Mouse (Mus musculus): ENCODE measurements around the gene Reg4. TPM values are rescaled to one million over a fixed set of nuclear protein-coding genes. Genes with fewer than 3 reads are reported as not detected.
A peak's percentile ranks its signal among the peaks of the same experiment; 100 is the strongest.

Gene Reg4
- polyA plus RNA-seq (2015; fragmentation: Nextera tagmentation; extraction: Ambion mirVana): 14.3 and 18.3 TPM in 2 replicates

GRCm38 (mm10) chr3:98221856-98222255 is at the start of gene Reg4:
Gene Reg4 (plus strand): TSS chr3:98222156.
- WGBS: 63% methylated on average over 8 of the region's 8 CpGs
- Histone ChIP-seq H3K9me3 (no peaks in the 10 kb centered on the region), H3K27me3 (replicated peaks) (no peaks in the 10 kb centered on the region), H3K36me3 (no peaks in the 10 kb centered on the region), H3K4me3 (replicated peaks) (no peak within 1 kb of the TSS), H3K27ac (no peak within 1 kb of the TSS), H3K4me1 (replicated peaks) (peaks cover 10% of the 10 kb centered on the region), H3K9ac (no peak within 1 kb of the TSS), H3K4me2 (replicated peaks) (no peak within 1 kb of the TSS)
- no peak for ATAC-seq

DNA sequence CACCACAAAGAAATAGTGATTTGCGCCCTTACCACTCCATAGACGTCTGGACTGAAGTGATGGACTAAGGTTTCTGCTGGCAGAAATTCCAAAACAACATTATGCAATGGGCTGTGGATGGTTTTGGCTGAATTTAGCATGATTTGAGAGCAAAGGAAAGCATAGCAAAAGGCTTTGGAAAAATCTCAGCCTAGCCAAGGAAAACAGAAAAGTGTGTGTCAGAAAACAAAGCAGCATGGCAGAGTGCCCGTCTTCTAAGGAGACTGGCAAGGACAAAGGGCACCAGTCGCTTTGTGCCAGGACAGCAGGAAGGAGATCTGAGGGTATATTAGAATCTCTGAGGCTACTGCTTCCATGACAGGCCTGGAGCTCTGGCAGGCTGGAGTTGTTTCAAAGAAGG is 43.6 kb upstream of the Reg4 start:
- Histone ChIP-seq H3K4me1 (replicated peaks) (no peaks in the 10 kb centered on the region), H3K36me3 (no peaks in the 10 kb centered on the region), H3K27ac (no peak overlapping the region), H3K4me3 (replicated peaks) (no peak overlapping the region), H3K4me2 (replicated peaks) (no peak overlapping the region), H3K27me3 (replicated peaks) (no peaks in the 10 kb centered on the region), H3K9me3 (no peaks in the 10 kb centered on the region), H3K9ac (no peak overlapping the region)
- WGBS: 83% methylated on average over 4 of the region's 4 CpGs
- no peak for ATAC-seq

DNA sequence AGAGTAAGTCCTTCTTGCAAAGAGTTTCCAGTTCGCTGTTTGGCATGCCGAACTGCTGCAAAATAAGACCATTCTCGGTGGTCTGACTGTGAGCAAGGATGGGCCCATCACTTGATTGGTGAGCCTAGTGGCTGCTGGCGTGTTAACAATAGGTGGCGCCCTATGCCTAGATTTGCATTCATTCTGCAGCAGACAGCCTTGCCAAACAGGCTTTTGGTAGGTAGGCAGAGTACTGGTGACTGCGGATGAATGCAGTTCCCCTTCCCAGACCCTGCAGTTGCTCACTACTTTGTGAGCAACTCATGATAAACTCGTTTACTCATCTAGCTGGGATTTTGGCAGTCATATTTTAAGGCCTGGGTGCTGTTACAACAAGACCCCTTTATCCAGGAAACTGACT is 41.2 kb upstream of the Reg4 start:
- H3K9ac ChIP-seq: no peak overlapping the region
- 28% methylated on average over 7 of the region's 7 CpGs for WGBS
- 0 out of 2 replicates have a peak, but pooled peaks have one; percentile 65 for ATAC-seq

DNA sequence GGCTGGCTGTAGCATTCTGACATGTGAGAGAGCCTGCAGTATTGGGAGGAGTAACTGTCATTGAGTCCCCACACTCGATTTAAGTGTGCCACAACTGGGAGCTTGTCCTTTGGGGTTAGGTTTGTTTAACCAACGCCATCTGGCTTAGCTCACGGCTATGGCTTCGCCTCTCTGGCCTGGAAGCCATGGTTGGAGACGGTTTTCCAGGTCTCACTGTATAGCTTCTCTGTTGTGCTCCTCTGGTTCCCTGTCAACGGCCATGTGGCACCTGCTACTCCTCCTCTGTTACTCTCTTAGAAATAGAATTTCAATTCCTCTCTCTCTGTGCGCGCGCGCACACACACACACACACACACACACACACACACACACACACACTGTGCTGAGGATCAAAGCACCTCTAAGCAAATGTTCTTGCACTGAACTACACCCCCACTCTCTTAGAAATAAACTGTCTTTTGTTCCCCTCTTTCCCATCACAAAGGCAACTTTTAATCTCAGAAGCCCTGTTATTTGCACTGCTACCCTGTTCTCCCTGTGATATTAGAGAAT is 36.7 kb upstream of the Reg4 start:
- H3K4me2 ChIP-seq (replicated peaks): no peak overlapping the region
- H3K27ac ChIP-seq: no peak overlapping the region
- H3K4me3 ChIP-seq (replicated peaks): no peak overlapping the region
- no peak for ATAC-seq
- 51% methylated on average over 10 of the region's 10 CpGs for whole genome bisulfite sequencing
- H3K27me3 ChIP-seq (replicated peaks): no peaks in the 10 kb centered on the region
- no peaks in the 10 kb centered on the region for H3K36me3 ChIP-seq
- no peaks in the 10 kb centered on the region for H3K4me1 ChIP-seq (replicated peaks)
- no peaks in the 10 kb centered on the region for H3K9me3 ChIP-seq
- no peak overlapping the region for H3K9ac ChIP-seq

More for the DNA sequence above, 41.2 kb upstream of the Reg4 start:
- no peaks in the 10 kb centered on the region for H3K27me3 ChIP-seq (replicated peaks)
- H3K4me3 ChIP-seq (replicated peaks): no peak overlapping the region
- no peak overlapping the region for H3K27ac ChIP-seq
- no peak overlapping the region for H3K4me2 ChIP-seq (replicated peaks)
- no peaks in the 10 kb centered on the region for H3K36me3 ChIP-seq
- no peaks in the 10 kb centered on the region for H3K4me1 ChIP-seq (replicated peaks)
- H3K9me3 ChIP-seq: no peaks in the 10 kb centered on the region

- H3K4me2 ChIP-seq (replicated peaks): no peak overlapping the region
- H3K4me1 ChIP-seq (replicated peaks): no peaks in the 10 kb centered on the region
- H3K36me3 ChIP-seq: no peaks in the 10 kb centered on the region
- H3K27ac ChIP-seq: no peak overlapping the region
- H3K27me3 ChIP-seq (replicated peaks): no peaks in the 10 kb centered on the region
- peak; percentile 97 for ATAC-seq
- H3K9ac ChIP-seq: no peak overlapping the region
- no peak overlapping the region for H3K4me3 ChIP-seq (replicated peaks)
- 57% methylated on average over 3 of the region's 3 CpGs for WGBS
- H3K9me3 ChIP-seq: no peaks in the 10 kb centered on the region
These were observed 34.2 kb upstream of the Reg4 start for GRCm38 (mm10) chr3:98187777-98188176.

DNA sequence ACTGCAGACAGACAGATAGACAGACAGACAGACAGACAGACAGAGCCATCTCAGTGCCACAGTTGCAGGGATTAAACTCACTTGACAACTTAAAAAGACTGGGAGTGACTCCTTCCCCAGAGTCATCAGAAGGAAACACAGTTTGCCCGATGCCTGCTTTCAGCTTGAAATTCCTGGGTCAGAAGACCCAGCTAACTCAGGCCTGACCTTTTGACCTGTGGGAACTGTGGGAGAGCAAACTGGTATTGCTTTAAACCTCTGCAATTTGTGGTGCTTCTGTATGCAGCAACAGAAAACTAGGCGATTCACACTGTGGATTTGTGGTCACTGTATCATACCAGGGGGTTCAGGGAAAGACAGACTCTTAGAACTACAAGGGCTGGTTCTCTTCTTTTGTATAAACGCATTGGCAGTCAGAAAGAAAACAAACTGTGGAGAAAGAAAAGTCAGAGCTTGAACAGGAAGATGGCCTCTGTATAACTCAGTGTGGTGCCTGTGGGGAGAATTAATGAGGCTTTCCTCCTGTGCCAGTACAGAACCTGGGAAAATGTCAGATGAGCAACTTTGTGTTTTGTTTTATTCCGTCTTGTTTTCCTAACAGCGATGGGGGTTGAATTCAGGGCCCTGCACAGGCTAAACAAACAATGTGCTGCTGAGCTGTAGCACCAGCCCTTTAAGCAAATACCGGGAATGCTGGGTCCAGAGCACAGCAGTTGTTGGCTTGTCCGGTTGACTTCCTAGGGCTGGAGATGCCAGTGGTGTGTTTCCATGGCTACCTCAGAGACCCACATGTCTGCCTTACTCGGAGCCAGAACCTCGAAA is 24.0 kb upstream of the Reg4 start:
- H3K4me3 ChIP-seq (replicated peaks): no peak overlapping the region
- H3K36me3 ChIP-seq: no peaks in the 10 kb centered on the region
- peak; percentile 59 for ATAC-seq
- H3K4me2 ChIP-seq (replicated peaks): no peak overlapping the region
- no peak overlapping the region for H3K9ac ChIP-seq
- no peaks in the 10 kb centered on the region for H3K27me3 ChIP-seq (replicated peaks)
- H3K27ac ChIP-seq: no peak overlapping the region
- 16% methylated on average over 9 of the region's 9 CpGs for WGBS
- H3K4me1 ChIP-seq (replicated peaks): peaks cover 10% of the 10 kb centered on the region; the same call in 1 of the 2 replicates
- H3K9me3 ChIP-seq: no peaks in the 10 kb centered on the region

GRCm38 (mm10) chr3:98199747-98200146 is 22.2 kb upstream of the Reg4 start:
- no peak for ATAC-seq
- Histone ChIP-seq H3K4me2 (replicated peaks) (no peak overlapping the region), H3K4me1 (replicated peaks) (peaks cover 13% of the 10 kb centered on the region; the same call in 1 of the 2 replicates), H3K36me3 (no peaks in the 10 kb centered on the region), H3K27ac (no peak overlapping the region), H3K4me3 (replicated peaks) (no peak overlapping the region), H3K27me3 (replicated peaks) (no peaks in the 10 kb centered on the region), H3K9ac (no peak overlapping the region), H3K9me3 (no peaks in the 10 kb centered on the region)
- 54% methylated on average over 5 of the region's 5 CpGs for WGBS

DNA sequence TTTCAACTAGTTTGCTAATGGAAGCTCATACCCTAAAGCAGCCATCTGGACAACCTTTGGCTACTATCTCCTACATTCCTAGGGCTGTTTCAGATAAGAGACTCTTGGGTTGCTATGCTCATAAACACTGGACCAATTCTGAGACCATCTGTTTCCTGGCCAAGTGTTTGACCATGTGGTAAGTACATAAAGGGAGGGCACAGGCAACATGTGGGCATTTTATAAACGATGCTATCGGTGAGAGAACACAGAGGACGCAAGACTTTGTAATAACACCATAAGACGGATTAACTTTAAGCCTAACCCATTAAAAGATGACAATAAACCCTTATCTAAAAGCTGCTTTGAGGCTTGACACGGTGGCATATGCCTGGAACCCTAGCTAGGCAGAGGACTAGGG is 18.7 kb upstream of the Reg4 start:
- Histone ChIP-seq H3K36me3 (no peaks in the 10 kb centered on the region), H3K9me3 (no peaks in the 10 kb centered on the region), H3K27ac (no peak overlapping the region), H3K9ac (no peak overlapping the region), H3K27me3 (replicated peaks) (no peaks in the 10 kb centered on the region), H3K4me1 (replicated peaks) (peaks cover 8% of the 10 kb centered on the region; the same call in 1 of the 2 replicates), H3K4me3 (replicated peaks) (no peak overlapping the region), H3K4me2 (replicated peaks) (no peak overlapping the region)
- 28% methylated on average over 5 of the region's 5 CpGs for WGBS
- ATAC-seq: 0 out of 2 replicates have a peak, but pooled peaks have one; percentile 34

DNA sequence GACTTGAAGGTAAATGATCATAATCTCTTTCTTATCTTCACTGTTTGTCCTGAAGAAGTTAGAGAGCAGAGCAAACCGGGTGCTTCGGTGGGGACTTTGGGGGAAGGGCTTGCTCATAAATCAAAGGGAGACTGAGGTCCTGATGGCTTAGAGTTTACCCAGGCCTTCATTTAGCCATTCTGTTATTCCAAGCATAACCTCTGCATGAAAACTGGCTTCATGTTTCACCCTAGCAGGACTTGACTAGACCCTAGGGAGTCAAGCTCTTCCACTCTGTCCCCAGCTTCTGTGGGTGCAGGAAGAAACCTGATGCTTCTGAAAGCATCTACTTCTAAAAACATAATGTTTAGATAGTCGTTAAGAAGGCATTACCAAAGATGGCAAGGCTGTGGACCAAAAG is 15.0 kb upstream of the Reg4 start:
- Histone ChIP-seq H3K4me2 (replicated peaks) (no peak overlapping the region), H3K27me3 (replicated peaks) (no peaks in the 10 kb centered on the region), H3K27ac (no peak overlapping the region), H3K9me3 (no peaks in the 10 kb centered on the region), H3K36me3 (no peaks in the 10 kb centered on the region), H3K9ac (no peak overlapping the region), H3K4me1 (replicated peaks) (0 out of 2 replicates have a peak, but pooled peaks cover 5% of the 10 kb centered on the region), H3K4me3 (replicated peaks) (no peak overlapping the region)
- ATAC-seq: no peak
- WGBS: 17% methylated on average over 3 of the region's 3 CpGs

DNA sequence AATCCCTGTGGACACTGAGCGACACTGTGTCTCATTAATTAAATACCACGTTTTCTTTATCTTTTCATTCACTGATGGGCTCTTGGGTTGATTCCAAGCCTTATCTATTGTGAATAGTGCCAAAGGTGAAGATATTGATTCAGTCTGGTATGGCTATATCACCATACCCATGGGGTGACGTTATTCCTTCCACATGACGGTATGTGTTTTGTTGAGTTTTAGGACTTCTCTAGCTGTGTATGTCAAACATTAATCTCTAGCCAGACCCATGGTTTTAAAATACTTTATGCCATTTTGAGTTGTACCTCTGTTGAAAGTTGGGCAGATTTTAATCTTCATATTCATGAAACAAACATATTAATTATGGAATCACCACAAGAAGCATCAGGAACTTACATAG is 12.8 kb upstream of the Reg4 start:
- H3K27ac ChIP-seq: no peak overlapping the region
- WGBS: 64% methylated on average over 4 of the region's 4 CpGs
- no peak overlapping the region for H3K4me2 ChIP-seq (replicated peaks)
- H3K27me3 ChIP-seq (replicated peaks): no peaks in the 10 kb centered on the region
- no peak for ATAC-seq
- H3K4me3 ChIP-seq (replicated peaks): no peak overlapping the region
- no peak overlapping the region for H3K9ac ChIP-seq
- H3K36me3 ChIP-seq: no peaks in the 10 kb centered on the region
- H3K9me3 ChIP-seq: no peaks in the 10 kb centered on the region
- no peaks in the 10 kb centered on the region for H3K4me1 ChIP-seq (replicated peaks)

DNA sequence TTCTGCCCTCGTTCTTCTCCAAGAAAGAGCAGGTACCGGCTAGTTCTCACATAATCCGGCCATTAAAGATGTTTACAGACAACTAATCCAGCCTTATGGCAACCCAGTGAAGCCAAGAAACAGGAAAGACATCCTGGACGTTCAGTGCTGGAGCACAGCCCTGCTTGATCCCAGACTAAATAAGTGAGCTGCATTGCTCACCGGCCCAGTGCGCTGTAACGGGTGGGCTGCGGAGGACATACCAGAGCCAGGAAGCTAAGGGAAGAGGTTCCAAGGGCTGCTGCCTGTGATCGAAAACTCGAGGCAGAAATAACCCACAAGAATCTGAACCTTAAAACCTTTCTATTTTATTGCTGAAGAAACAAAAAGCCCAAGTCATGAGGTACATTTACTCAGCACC is 11.1 kb upstream of the Reg4 start:
- ATAC-seq: no peak
- Histone ChIP-seq H3K9me3 (no peaks in the 10 kb centered on the region), H3K27me3 (replicated peaks) (no peaks in the 10 kb centered on the region), H3K27ac (no peak overlapping the region), H3K4me3 (replicated peaks) (no peak overlapping the region), H3K4me2 (replicated peaks) (no peak overlapping the region), H3K9ac (no peak overlapping the region), H3K4me1 (replicated peaks) (no peaks in the 10 kb centered on the region), H3K36me3 (no peaks in the 10 kb centered on the region)
- 46% methylated on average over 10 of the region's 10 CpGs for whole genome bisulfite sequencing

- Histone ChIP-seq H3K9ac (no peak overlapping the region), H3K4me2 (replicated peaks) (no peak overlapping the region), H3K4me3 (replicated peaks) (no peak overlapping the region), H3K27ac (no peak overlapping the region), H3K36me3 (no peaks in the 10 kb centered on the region), H3K27me3 (replicated peaks) (no peaks in the 10 kb centered on the region), H3K9me3 (no peaks in the 10 kb centered on the region), H3K4me1 (replicated peaks) (no peaks in the 10 kb centered on the region)
- 64% methylated on average over 7 of the region's 7 CpGs for WGBS
- ATAC-seq: no peak
These were observed 10.5 kb upstream of the Reg4 start for GRCm38 (mm10) chr3:98211301-98212081.
